Mouse (Mus musculus) hindbrain, embryonic 10.5 days (tissue): ENCODE measurements at regions not wholly inside any gene's neighbourhood (a gene's known extent, or its start where the extent isn't known, plus 50 kb on each side); places are given as distances from the start of the nearest gene placed in this dataset.

Experiments
- DNase-seq: peaks from one replicate; pipeline ENCODE4 v3.0.0-alpha.2; 2017; ENCODE audit warnings: low spot score
- H3K27ac ChIP-seq: fragments of 300-500 bp; sonication (generic); 2 replicates; pipeline ENCODE4 v1.5.1; 2016; ENCODE audit warnings: mild to moderate bottlenecking, moderate library complexity
- H3K27me3 ChIP-seq: fragments of 300-500 bp; sonication (generic); 2 replicates; pipeline ENCODE4 v1.6.1; 2016; ENCODE audit warnings: mild to moderate bottlenecking; ENCODE audit not compliant: poor library complexity, insufficient read depth, severe bottlenecking
- H3K36me3 ChIP-seq: fragments of 300-500 bp; sonication (generic); 2 replicates; pipeline ENCODE4 v1.6.1; 2016; ENCODE audit warnings: mild to moderate bottlenecking, moderate library complexity
- H3K4me1 ChIP-seq: fragments of 300-500 bp; sonication (generic); replicated peaks from 2 replicates; pipeline ENCODE4 v1.6.1; 2016; ENCODE audit warnings: mild to moderate bottlenecking
- H3K4me3 ChIP-seq: fragments of 300-500 bp; sonication (generic); 2 replicates; pipeline ENCODE4 v1.5.1; 2016; ENCODE audit warnings: mild to moderate bottlenecking, moderate library complexity
- H3K9me3 ChIP-seq: fragments of 300-500 bp; sonication (generic); 2 replicates; pipeline ENCODE4 v1.6.1; 2016; ENCODE audit warnings: mild to moderate bottlenecking, moderate library complexity
- WGBS: fragments of 180-500 bp; shearing (Covaris S2); methylation state at CpG from one replicate; pipeline ENCODE4 v1.1.7; 2016; 5-methylcytosine and 5-hydroxymethylcytosine counted together

- H3K9me3 ChIP-seq: no peaks in the 10 kb centered on the region
- H3K4me1 ChIP-seq: no peaks in the 10 kb centered on the region
- no peaks in the 10 kb centered on the region for H3K27me3 ChIP-seq
- no peak overlapping the region for H3K4me3 ChIP-seq
- WGBS: 75% methylated on average over 2 of the region's 2 CpGs
- H3K27ac ChIP-seq: no peak overlapping the region
- DNase-seq: no peak
- H3K36me3 ChIP-seq: no peaks in the 10 kb centered on the region
Measured at GRCm38 (mm10) chr1:130309746-130310145, 113.1 kb downstream of the Cd55b start.

- no peak for DNase-seq
- no peak overlapping the region for H3K4me3 ChIP-seq
- H3K36me3 ChIP-seq: no peaks in the 10 kb centered on the region
- no peaks in the 10 kb centered on the region for H3K9me3 ChIP-seq
- H3K4me1 ChIP-seq: peaks cover 32% of the 10 kb centered on the region
- 62% methylated on average over 11 of the region's 11 CpGs for WGBS
- no peak overlapping the region for H3K27ac ChIP-seq
- H3K27me3 ChIP-seq: no peaks in the 10 kb centered on the region
Measured at GRCm38 (mm10) chr1:130301828-130302386, 120.9 kb downstream of the Cd55b start.

- H3K4me1 ChIP-seq: peaks cover 32% of the 10 kb centered on the region
- no peaks in the 10 kb centered on the region for H3K9me3 ChIP-seq
- peak overlapping the region; percentile 38 for H3K4me3 ChIP-seq
- peak overlapping the region; percentile 89 for H3K27ac ChIP-seq
- DNase-seq: peak; percentile 78
- H3K36me3 ChIP-seq: no peaks in the 10 kb centered on the region
- no peaks in the 10 kb centered on the region for H3K27me3 ChIP-seq
- whole genome bisulfite sequencing: 5% methylated on average over 13 of the region's 13 CpGs
Measured at GRCm38 (mm10) chr1:130300065-130300815, 122.6 kb downstream of the Cd55b start.

- peak; percentile 40 for DNase-seq
- Histone ChIP-seq H3K4me3 (peak overlapping the region; percentile 38), H3K27me3 (no peaks in the 10 kb centered on the region)
Measured at GRCm38 (mm10) chr1:130299641-130300040, 123.2 kb downstream of the Cd55b start.

GRCm38 (mm10) chr1:130299069-130299468 lies 123.7 kb downstream of the Cd55b start:
- no peaks in the 10 kb centered on the region for H3K9me3 ChIP-seq
- 71% methylated on average over 3 of the region's 3 CpGs for WGBS
- DNase-seq: no peak
- H3K4me3 ChIP-seq: no peak overlapping the region
- no peaks in the 10 kb centered on the region for H3K36me3 ChIP-seq
- H3K4me1 ChIP-seq: peaks cover 32% of the 10 kb centered on the region
- peak overlapping the region; percentile 89 for H3K27ac ChIP-seq
- H3K27me3 ChIP-seq: no peaks in the 10 kb centered on the region

More at GRCm38 (mm10) chr1:130299641-130300040, 123.2 kb downstream of the Cd55b start:
- Histone ChIP-seq H3K36me3 (no peaks in the 10 kb centered on the region), H3K27ac (peak overlapping the region; percentile 89), H3K4me1 (peaks cover 32% of the 10 kb centered on the region), H3K9me3 (no peaks in the 10 kb centered on the region)
- 11% methylated on average over 4 of the region's 4 CpGs for WGBS

GRCm38 (mm10) chr1:130298636-130299035 lies 124.2 kb downstream of the Cd55b start:
- H3K4me1 ChIP-seq: peaks cover 32% of the 10 kb centered on the region
- no peaks in the 10 kb centered on the region for H3K27me3 ChIP-seq
- no peaks in the 10 kb centered on the region for H3K9me3 ChIP-seq
- 78% methylated on average over 1 of the region's 1 CpGs for WGBS
- no peak overlapping the region for H3K27ac ChIP-seq
- H3K36me3 ChIP-seq: no peaks in the 10 kb centered on the region
- no peak for DNase-seq
- H3K4me3 ChIP-seq: no peak overlapping the region

GRCm38 (mm10) chr1:130297471-130297870 lies 125.3 kb downstream of the Cd55b start:
- 56% methylated on average over 2 of the region's 2 CpGs for WGBS
- Histone ChIP-seq H3K4me3 (no peak overlapping the region), H3K9me3 (no peaks in the 10 kb centered on the region), H3K4me1 (peaks cover 32% of the 10 kb centered on the region), H3K36me3 (no peaks in the 10 kb centered on the region), H3K27ac (peak overlapping the region; percentile 12; the same call in 1 of the 2 replicates), H3K27me3 (no peaks in the 10 kb centered on the region)
- no peak for DNase-seq

- no peak overlapping the region for H3K27ac ChIP-seq
- no peaks in the 10 kb centered on the region for H3K4me1 ChIP-seq
- no peaks in the 10 kb centered on the region for H3K9me3 ChIP-seq
- no peaks in the 10 kb centered on the region for H3K36me3 ChIP-seq
- no peak for DNase-seq
- H3K4me3 ChIP-seq: no peak overlapping the region
- 82% methylated on average over 6 of the region's 6 CpGs for WGBS
- H3K27me3 ChIP-seq: no peaks in the 10 kb centered on the region
Measured at GRCm38 (mm10) chr1:130285882-130286281, 136.9 kb downstream of the Cd55b start.

- WGBS: 83% methylated on average over 3 of the region's 3 CpGs
- H3K36me3 ChIP-seq: no peaks in the 10 kb centered on the region
- no peaks in the 10 kb centered on the region for H3K4me1 ChIP-seq
- no peak overlapping the region for H3K4me3 ChIP-seq
- H3K27ac ChIP-seq: no peak overlapping the region
- H3K27me3 ChIP-seq: no peaks in the 10 kb centered on the region
- peaks cover 7% of the 10 kb centered on the region; the same call in 1 of the 2 replicates for H3K9me3 ChIP-seq
- no peak for DNase-seq
Measured at GRCm38 (mm10) chr1:130282153-130282552, 140.7 kb downstream of the Cd55b start.

- H3K27me3 ChIP-seq: no peaks in the 10 kb centered on the region
- H3K27ac ChIP-seq: no peak overlapping the region
- H3K36me3 ChIP-seq: no peaks in the 10 kb centered on the region
- H3K9me3 ChIP-seq: peaks cover 7% of the 10 kb centered on the region; the same call in 1 of the 2 replicates
- no peaks in the 10 kb centered on the region for H3K4me1 ChIP-seq
- no peak overlapping the region for H3K4me3 ChIP-seq
- no peak for DNase-seq
Measured at GRCm38 (mm10) chr1:130279180-130279579, 143.6 kb downstream of the Cd55b start.

- Histone ChIP-seq H3K27ac (no peak overlapping the region), H3K9me3 (peaks cover 7% of the 10 kb centered on the region; the same call in 1 of the 2 replicates), H3K4me1 (no peaks in the 10 kb centered on the region), H3K27me3 (no peaks in the 10 kb centered on the region), H3K4me3 (no peak overlapping the region), H3K36me3 (no peaks in the 10 kb centered on the region)
- no peak for DNase-seq
Measured at GRCm38 (mm10) chr1:130278000-130278536, 144.7 kb downstream of the Cd55b start.

- WGBS: 78% methylated on average over 3 of the region's 3 CpGs
- H3K9me3 ChIP-seq: peaks cover 7% of the 10 kb centered on the region; the same call in 1 of the 2 replicates
- H3K4me3 ChIP-seq: no peak overlapping the region
- no peak overlapping the region for H3K27ac ChIP-seq
- no peaks in the 10 kb centered on the region; the same call in 1 of the 2 replicates for H3K4me1 ChIP-seq
- DNase-seq: no peak
- no peaks in the 10 kb centered on the region for H3K36me3 ChIP-seq
- no peaks in the 10 kb centered on the region for H3K27me3 ChIP-seq
Measured at GRCm38 (mm10) chr1:130276885-130277284, 145.9 kb downstream of the Cd55b start.

- no peak for DNase-seq
- no peaks in the 10 kb centered on the region; the same call in 1 of the 2 replicates for H3K4me1 ChIP-seq
- no peaks in the 10 kb centered on the region for H3K36me3 ChIP-seq
- peaks cover 7% of the 10 kb centered on the region; the same call in 1 of the 2 replicates for H3K9me3 ChIP-seq
- H3K27ac ChIP-seq: no peak overlapping the region
- H3K4me3 ChIP-seq: no peak overlapping the region
- no peaks in the 10 kb centered on the region for H3K27me3 ChIP-seq
- 76% methylated on average over 2 of the region's 2 CpGs for WGBS
Measured at GRCm38 (mm10) chr1:130276005-130276404, 146.8 kb downstream of the Cd55b start.
